Mouse (Mus musculus) heart, postnatal 0 days (tissue): ENCODE data around the gene Vat1.

Experiments used
- CTCF ChIP-seq: IDR thresholded peaks from 2 replicates; pipeline ENCODE4 v1.5.1; 2016; ENCODE audit warnings: antibody characterized with exemption, control low read depth, low read depth
- EP300 ChIP-seq: IDR thresholded peaks from 2 replicates; pipeline ENCODE4 v1.6.1; 2016; ENCODE audit warnings: antibody characterized with exemption, low read depth

DNA sequence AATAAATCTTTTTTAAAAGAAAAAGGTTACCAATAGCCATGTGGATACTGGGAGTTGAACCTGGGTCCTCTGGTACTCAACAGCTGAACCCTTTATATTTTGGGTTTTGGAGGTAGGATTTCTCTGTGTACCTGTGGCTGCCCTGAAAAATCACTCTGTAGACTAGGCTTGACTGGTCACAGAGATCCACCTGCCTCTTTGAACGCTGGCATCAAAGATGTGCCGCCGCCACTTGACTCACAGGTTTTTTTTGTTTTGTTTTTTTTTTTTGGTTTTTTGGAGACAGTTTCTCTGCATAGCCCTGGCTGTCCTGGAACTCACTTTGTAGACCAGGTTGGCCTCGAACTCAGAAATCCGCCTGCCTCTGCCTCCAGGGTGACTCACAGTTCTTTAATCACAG lies 18.2 kb downstream of the Vat1 start:
- TF ChIP-seq CTCF, result no peak
- no peak for TF ChIP-seq EP300
